Comparison of ENCODE assay signal across 24 mouse cellular contexts in genomic region chr4:51576456-51576855, GRCm38 (mm10).
DNase-seq lines count a peak whose midpoint lies in the region; ATAC-seq and TF ChIP-seq lines count a peak whose summit lies in the region.
"Had no signal": no experiment of that assay in that cellular context is flagged by ENCODE, and none has a peak within 500 bp of the region (broad histone marks: within the 10 kb centered on the region; RNA-seq: fewer than 3 reads in every experiment).

No protein-coding gene starts in this region.

- DNase-seq in gastrocnemius, adult 2 months, result no peak
- DNase-seq in gastrocnemius, postnatal 14 days, result no peak
- peak; percentile 1 for DNase-seq in kidney, postnatal 14 days
- DNase-seq in kidney, postnatal 10 days, result no peak
- DNase-seq in adipocyte (ENCODE audit: low spot score), result peak; percentile 18
- no peak for DNase-seq in frontal cortex, postnatal 14 days (ENCODE audit: low spot score in 2 of 2)
- no peak for DNase-seq in midbrain, embryonic 11.5 days (ENCODE audit: low spot score, missing footprints)
- DNase-seq: adrenal gland, adult 8-10 months; cerebellum, adult 11-12 months; cerebellum, adult 9-10 months; cerebellum, postnatal 36 days; forebrain, postnatal 0 days; heart, adult 18-20 months had no signal

- no peak overlapping the region for H3K4me2 ChIP-seq in midbrain, embryonic 11.5 days
- H3K4me2 ChIP-seq: embryonic facial prominence, embryonic 13.5 days; forebrain, embryonic 13.5 days; heart, embryonic 11.5 days; heart, embryonic 15.5 days; hindbrain, embryonic 14.5 days had no signal

- no peak overlapping the region for H3K4me3 ChIP-seq in gastrocnemius, adult 2 months
- no peak overlapping the region for H3K4me3 ChIP-seq in midbrain, embryonic 11.5 days (ENCODE audit: low read depth, low read length)
- H3K4me3 ChIP-seq: embryonic facial prominence, embryonic 13.5 days; forebrain, embryonic 13.5 days; heart, embryonic 15.5 days; hindbrain, embryonic 10.5 days had no signal

- H3K4me1 ChIP-seq in midbrain, embryonic 11.5 days (ENCODE audit: control insufficient read depth, insufficient read depth, low read length), result no peaks in the 10 kb centered on the region
- H3K4me1 ChIP-seq: embryonic facial prominence, embryonic 13.5 days; forebrain, embryonic 13.5 days; heart, embryonic 15.5 days; hindbrain, embryonic 10.5 days had no signal

- TF ChIP-seq CTCF in gastrocnemius, adult 2 months (IDR thresholded peaks at IDR 0.05), result no peak

- ATAC-seq in midbrain, embryonic 11.5 days (ENCODE audit: low FRiP score), result no peak
- ATAC-seq: activated CD4-positive, CD25-positive, alpha-beta regulatory T cell, adult 4 months; CD4-positive, CD25-positive, alpha-beta regulatory T cell, adult 4 months; forebrain, embryonic 13.5 days; forebrain, postnatal 0 days; intestine, embryonic 16.5 days; Patski had no signal

- no peak overlapping the region for H3K9ac ChIP-seq in midbrain, embryonic 11.5 days (ENCODE audit: low read length)
- H3K9ac ChIP-seq: embryonic facial prominence, embryonic 13.5 days; forebrain, embryonic 13.5 days; forebrain, postnatal 0 days; heart, embryonic 15.5 days; hindbrain, embryonic 14.5 days had no signal

- intact Hi-C loops in gastrocnemius, adult 2 months (cut with DNase I), result no loop called here
- intact Hi-C loops in gastrocnemius, postnatal 14 days (cut with DNase I; ENCODE audit: low total_unique reads), result no loop called here

- H3K36me3 ChIP-seq in midbrain, embryonic 11.5 days (ENCODE audit: control insufficient read depth, insufficient read depth, low read length), result no peaks in the 10 kb centered on the region
- H3K36me3 ChIP-seq: embryonic facial prominence, embryonic 13.5 days; G1E; heart, embryonic 15.5 days; hindbrain, embryonic 10.5 days had no signal

- peak overlapping the region; percentile 32; the same call in 1 of the 2 replicates for H3K27ac ChIP-seq in gastrocnemius, adult 2 months
- no peak overlapping the region for H3K27ac ChIP-seq in midbrain, embryonic 11.5 days (ENCODE audit: low read depth, low read length)
- H3K27ac ChIP-seq: embryonic facial prominence, embryonic 13.5 days; forebrain, embryonic 13.5 days; heart, embryonic 15.5 days; hindbrain, embryonic 10.5 days; hindbrain, embryonic 14.5 days had no signal

- no peaks in the 10 kb centered on the region for H3K9me3 ChIP-seq in midbrain, embryonic 11.5 days (ENCODE audit: control insufficient read depth, low read length)
- H3K9me3 ChIP-seq: embryonic facial prominence, embryonic 13.5 days; forebrain, embryonic 13.5 days; heart, embryonic 15.5 days; hindbrain, embryonic 10.5 days had no signal

- H3K27me3 ChIP-seq in midbrain, embryonic 11.5 days (ENCODE audit: control insufficient read depth, insufficient read depth, low read length), result no peaks in the 10 kb centered on the region
- H3K27me3 ChIP-seq: embryonic facial prominence, embryonic 13.5 days; forebrain, embryonic 13.5 days; heart, embryonic 15.5 days; Patski had no signal

- WGBS in midbrain, embryonic 11.5 days, result 76% methylated on average over 2 of the region's 2 CpGs

Comparison
In these comparisons a context has a peak if more than half of its experiments do, and no peak if none do; other contexts are left out.
1. DNase-seq: peak in kidney, postnatal 14 days (single experiment) and adipocyte (single experiment); none in gastrocnemius, adult 2 months (single experiment), gastrocnemius, postnatal 14 days (single experiment), kidney, postnatal 10 days (single experiment), frontal cortex, postnatal 14 days (0 of 2) and midbrain, embryonic 11.5 days (single experiment).